In genomic region chr11:96119401-96119800, GRCm38 (mm10) we compare ENCODE assay signal across 26 mouse cellular contexts. TPM values are rescaled to one million over a fixed set of nuclear protein-coding genes. Genes with fewer than 3 reads are reported as not detected.
A peak's percentile ranks its signal among the peaks of the same experiment; 100 is the strongest.
DNase-seq lines count a peak whose midpoint lies in the region; ATAC-seq and TF ChIP-seq lines count a peak whose summit lies in the region.
"Had no signal": no experiment of that assay in that cellular context is flagged by ENCODE, and none has a peak within 500 bp of the region (broad histone marks: within the 10 kb centered on the region; RNA-seq: fewer than 3 reads in every experiment).

No protein-coding gene starts in this region.

- no peaks in the 10 kb centered on the region for H3K9me3 ChIP-seq in intestine, embryonic 15.5 days
- H3K9me3 ChIP-seq in intestine, postnatal 0 days (ENCODE audit: control insufficient read depth) = no peaks in the 10 kb centered on the region
- no peaks in the 10 kb centered on the region for H3K9me3 ChIP-seq in stomach, embryonic 15.5 days
- H3K9me3 ChIP-seq in stomach, postnatal 0 days (ENCODE audit: control insufficient read depth, low read length) = no peaks in the 10 kb centered on the region
- no peaks in the 10 kb centered on the region for H3K9me3 ChIP-seq in intestine, embryonic 16.5 days (ENCODE audit: control insufficient read depth, low read length)
- H3K9me3 ChIP-seq in stomach, embryonic 16.5 days (replicated peaks; ENCODE audit: control insufficient read depth, low read length) = no peaks in the 10 kb centered on the region
- H3K9me3 ChIP-seq: G1E had no signal

- TF ChIP-seq CTCF in intestine, postnatal 0 days (IDR thresholded peaks at IDR 0.05; ENCODE audit: low read depth) = no peak
- TF ChIP-seq CTCF in stomach, postnatal 0 days (IDR thresholded peaks at IDR 0.05; ENCODE audit: low read depth) = no peak

- no peak overlapping the region for H3K4me2 ChIP-seq in intestine, embryonic 15.5 days (replicated peaks)
- H3K4me2 ChIP-seq in intestine, postnatal 0 days (replicated peaks; ENCODE audit: low read depth) = no peak overlapping the region
- H3K4me2 ChIP-seq in stomach, embryonic 15.5 days = no peak overlapping the region
- no peak overlapping the region for H3K4me2 ChIP-seq in stomach, postnatal 0 days (replicated peaks; ENCODE audit: low read depth)
- H3K4me2 ChIP-seq in intestine, embryonic 16.5 days (ENCODE audit: low read depth, low read length) = no peak overlapping the region
- no peak overlapping the region for H3K4me2 ChIP-seq in stomach, embryonic 16.5 days (ENCODE audit: low read depth, low read length)

- peaks cover 3% of the 10 kb centered on the region; the same call in 1 of the 2 replicates for H3K4me1 ChIP-seq in intestine, embryonic 15.5 days (replicated peaks)
- no peaks in the 10 kb centered on the region; the same call in 1 of the 2 replicates for H3K4me1 ChIP-seq in intestine, postnatal 0 days (replicated peaks; ENCODE audit: control insufficient read depth, insufficient read depth, low read length)
- H3K4me1 ChIP-seq in stomach, embryonic 15.5 days = peaks cover 6% of the 10 kb centered on the region; the same call in 1 of the 2 replicates
- H3K4me1 ChIP-seq in stomach, postnatal 0 days (replicated peaks; ENCODE audit: control insufficient read depth, insufficient read depth) = no peaks in the 10 kb centered on the region; the same call in 1 of the 2 replicates
- no peaks in the 10 kb centered on the region for H3K4me1 ChIP-seq in intestine, embryonic 16.5 days (ENCODE audit: control insufficient read depth, insufficient read depth, low read length)
- H3K4me1 ChIP-seq in stomach, embryonic 16.5 days (ENCODE audit: control insufficient read depth, insufficient read depth, low read length) = peaks cover 7% of the 10 kb centered on the region; the same call in 1 of the 2 replicates

- DNase-seq in stomach, postnatal 0 days (ENCODE audit: low spot score) = no peak
- no peak for DNase-seq in left cerebral cortex, postnatal 36 days (ENCODE audit: low spot score in 2 of 2)
- DNase-seq in ovary, postnatal 14 days (ENCODE audit: low spot score) = no peak
- DNase-seq: adrenal gland, adult 2 months; adrenal gland, adult 8-10 months; adrenal gland, postnatal 10 days; adrenal gland, postnatal 14 days; adrenal gland, postnatal 25 days; adrenal gland, postnatal 36 days; B cell, adult 2 months; cerebellum, adult 11 months; cerebellum, adult 11-12 months had no signal

- H3K9ac ChIP-seq in intestine, embryonic 15.5 days = no peak overlapping the region
- H3K9ac ChIP-seq in intestine, postnatal 0 days (ENCODE audit: low read depth, low read length) = no peak overlapping the region
- H3K9ac ChIP-seq in stomach, embryonic 15.5 days = no peak overlapping the region
- H3K9ac ChIP-seq in stomach, postnatal 0 days (ENCODE audit: low read length) = no peak overlapping the region
- no peak overlapping the region for H3K9ac ChIP-seq in intestine, embryonic 16.5 days (ENCODE audit: low read depth, low read length)
- no peak overlapping the region for H3K9ac ChIP-seq in stomach, embryonic 16.5 days (ENCODE audit: low read length)

- no peak for TF ChIP-seq EP300 in stomach, postnatal 0 days (optimal IDR thresholded peaks at IDR 0.05)

- H3K36me3 ChIP-seq in intestine, embryonic 15.5 days = no peaks in the 10 kb centered on the region
- H3K36me3 ChIP-seq in intestine, postnatal 0 days (ENCODE audit: control insufficient read depth, insufficient read depth) = no peaks in the 10 kb centered on the region
- H3K36me3 ChIP-seq in stomach, embryonic 15.5 days = no peaks in the 10 kb centered on the region
- no peaks in the 10 kb centered on the region for H3K36me3 ChIP-seq in stomach, postnatal 0 days (ENCODE audit: control insufficient read depth, insufficient read depth, low read length)
- H3K36me3 ChIP-seq in intestine, embryonic 16.5 days (ENCODE audit: control insufficient read depth, insufficient read depth, low read length) = no peaks in the 10 kb centered on the region
- no peaks in the 10 kb centered on the region for H3K36me3 ChIP-seq in stomach, embryonic 16.5 days (ENCODE audit: control insufficient read depth, insufficient read depth, low read length)
- H3K36me3 ChIP-seq: G1E had no signal

- 0 out of 2 replicates have a peak, but pooled peaks have one; percentile 31 for ATAC-seq in intestine, embryonic 15.5 days
- ATAC-seq in intestine, postnatal 0 days = no peak
- peak; percentile 53; the same call in 1 of the 2 replicates for ATAC-seq in stomach, embryonic 15.5 days (ENCODE audit: insufficient read depth, low FRiP score, low read depth)
- no peak for ATAC-seq in stomach, postnatal 0 days (ENCODE audit: low FRiP score, low TSS enrichment)
- ATAC-seq in intestine, embryonic 16.5 days = 0 out of 2 replicates have a peak, but pooled peaks have one; percentile 21
- peak; percentile 72 for ATAC-seq in stomach, embryonic 16.5 days (ENCODE audit: insufficient read depth, low FRiP score)
- ATAC-seq: activated CD4-positive, CD25-positive, alpha-beta regulatory T cell, adult 4 months; CD4-positive, CD25-positive, alpha-beta regulatory T cell, adult 4 months; Patski had no signal

- no peak overlapping the region for H3K27ac ChIP-seq in intestine, embryonic 15.5 days
- no peak overlapping the region for H3K27ac ChIP-seq in intestine, postnatal 0 days (ENCODE audit: low read depth, low read length)
- H3K27ac ChIP-seq in stomach, embryonic 15.5 days = no peak overlapping the region
- no peak overlapping the region for H3K27ac ChIP-seq in stomach, postnatal 0 days (replicated peaks)
- no peak overlapping the region for H3K27ac ChIP-seq in intestine, embryonic 16.5 days (ENCODE audit: low read length)
- H3K27ac ChIP-seq in stomach, embryonic 16.5 days (ENCODE audit: low read length) = no peak overlapping the region; the same call in 1 of the 2 replicates

- WGBS in intestine, embryonic 15.5 days = 66% methylated on average over 3 of the region's 3 CpGs
- WGBS in intestine, postnatal 0 days = 72% methylated on average over 3 of the region's 3 CpGs
- WGBS in stomach, embryonic 15.5 days = 50% methylated on average over 3 of the region's 3 CpGs
- WGBS in stomach, postnatal 0 days = 53% methylated on average over 3 of the region's 3 CpGs
- WGBS in intestine, embryonic 16.5 days = 54% methylated on average over 3 of the region's 3 CpGs
- 50% methylated on average over 3 of the region's 3 CpGs for WGBS in stomach, embryonic 16.5 days

- intact Hi-C loops in left cerebral cortex, postnatal 36 days (cut with DNase I) = no loop called here

- H3K4me3 ChIP-seq in intestine, embryonic 15.5 days (replicated peaks) = no peak overlapping the region
- no peak overlapping the region for H3K4me3 ChIP-seq in intestine, postnatal 0 days (ENCODE audit: low read depth, low read length)
- no peak overlapping the region for H3K4me3 ChIP-seq in stomach, embryonic 15.5 days (replicated peaks)
- H3K4me3 ChIP-seq in stomach, postnatal 0 days (ENCODE audit: low read depth, low read length) = no peak overlapping the region
- H3K4me3 ChIP-seq in intestine, embryonic 16.5 days (ENCODE audit: low read length) = no peak overlapping the region
- no peak overlapping the region for H3K4me3 ChIP-seq in stomach, embryonic 16.5 days (replicated peaks; ENCODE audit: low read length)

- peaks cover 7% of the 10 kb centered on the region for H3K27me3 ChIP-seq in intestine, embryonic 15.5 days (replicated peaks)
- H3K27me3 ChIP-seq in intestine, postnatal 0 days (replicated peaks; ENCODE audit: control insufficient read depth, insufficient read depth, low read length) = peaks cover 11% of the 10 kb centered on the region; the same call in 1 of the 2 replicates
- H3K27me3 ChIP-seq in stomach, embryonic 15.5 days (replicated peaks) = peaks cover 10% of the 10 kb centered on the region
- no peaks in the 10 kb centered on the region for H3K27me3 ChIP-seq in stomach, postnatal 0 days (ENCODE audit: control insufficient read depth, insufficient read depth, low read length)
- H3K27me3 ChIP-seq in intestine, embryonic 16.5 days (replicated peaks; ENCODE audit: control insufficient read depth, insufficient read depth, low read length) = peaks cover 8% of the 10 kb centered on the region
- H3K27me3 ChIP-seq in stomach, embryonic 16.5 days (ENCODE audit: control insufficient read depth, insufficient read depth, low read length) = peaks cover 4% of the 10 kb centered on the region
- H3K27me3 ChIP-seq: Patski had no signal

RNA-seq across cellular contexts. Expression of gene Calcoco2, which starts 7.6 kb away (rescaled TPM):
- not detected in 2 replicates for polyA plus RNA-seq in intestine, embryonic 15.5 days (2015; fragmentation: Nextera tagmentation; extraction: Ambion mirVana)
- polyA plus RNA-seq in intestine, postnatal 0 days (2015; fragmentation: Nextera tagmentation; extraction: Ambion mirVana) = not detected in 2 replicates
- polyA plus RNA-seq in stomach, embryonic 15.5 days (2015; fragmentation: Nextera tagmentation; extraction: Ambion mirVana) = 0.13 and 0.18 TPM in 2 replicates
- polyA plus RNA-seq in stomach, postnatal 0 days (2015; fragmentation: Nextera tagmentation; extraction: Ambion mirVana) = not detected in 2 replicates
- 0.10 TPM in 2 replicates for polyA plus RNA-seq in intestine, embryonic 16.5 days (2015; fragmentation: Nextera tagmentation; extraction: Ambion mirVana)
- 0.25 TPM in 1 of 2 replicates, not detected in the other for polyA plus RNA-seq in stomach, embryonic 16.5 days (2015; fragmentation: Nextera tagmentation; extraction: Ambion mirVana)
- total RNA-seq in left cerebral cortex, postnatal 36 days (2021) = not detected
- total RNA-seq: adrenal gland, adult 18-20 months; adrenal gland, adult 2 months; adrenal gland, adult 8-10 months; adrenal gland, postnatal 10 days; adrenal gland, postnatal 14 days; adrenal gland, postnatal 25 days; adrenal gland, postnatal 36 days; adrenal gland, postnatal 4 days; CH12.LX; G1E; MEL had no signal
- polyA plus RNA-seq: activated CD4-positive, CD25-positive, alpha-beta regulatory T cell, adult 4 months; adrenal gland, adult 2 months; brain, embryonic 14.5 days; CD4-positive, CD25-positive, alpha-beta regulatory T cell, adult 4 months; G1E; Patski had no signal

RNA-seq across cellular contexts. Expression of gene Ttll6, which starts 14.2 kb away (rescaled TPM):
- 0.37 and 0.40 TPM in 2 replicates for polyA plus RNA-seq in intestine, embryonic 15.5 days (2015; fragmentation: Nextera tagmentation; extraction: Ambion mirVana)
- 0.10 TPM in 1 of 2 replicates, not detected in the other for polyA plus RNA-seq in intestine, postnatal 0 days (2015; fragmentation: Nextera tagmentation; extraction: Ambion mirVana)
- 0.31 and 0.36 TPM in 2 replicates for polyA plus RNA-seq in stomach, embryonic 15.5 days (2015; fragmentation: Nextera tagmentation; extraction: Ambion mirVana)
- 0.12 and 0.13 TPM in 2 replicates for polyA plus RNA-seq in stomach, postnatal 0 days (2015; fragmentation: Nextera tagmentation; extraction: Ambion mirVana)
- polyA plus RNA-seq in intestine, embryonic 16.5 days (2015; fragmentation: Nextera tagmentation; extraction: Ambion mirVana) = 0.27 and 0.51 TPM in 2 replicates
- polyA plus RNA-seq in stomach, embryonic 16.5 days (2015; fragmentation: Nextera tagmentation; extraction: Ambion mirVana) = 0.21 and 0.58 TPM in 2 replicates
- total RNA-seq in left cerebral cortex, postnatal 36 days (2021) = under 1 TPM in 1 of 2 experiments, not detected in 1; 0.10 TPM
- total RNA-seq: adrenal gland, adult 18-20 months; adrenal gland, adult 2 months; adrenal gland, adult 8-10 months; adrenal gland, postnatal 10 days; adrenal gland, postnatal 14 days; adrenal gland, postnatal 25 days; adrenal gland, postnatal 36 days; adrenal gland, postnatal 4 days; CH12.LX; G1E; MEL had no signal
- polyA plus RNA-seq: adrenal gland, adult 2 months; CD4-positive, CD25-positive, alpha-beta regulatory T cell, adult 4 months; G1E had no signal

RNA-seq across cellular contexts. Expression of gene Atp5g1, which starts 43.9 kb away (rescaled TPM):
- polyA plus RNA-seq in intestine, embryonic 15.5 days (2015; fragmentation: Nextera tagmentation; extraction: Ambion mirVana) = 930 and 1,145 TPM in 2 replicates
- 1,112 and 1,236 TPM in 2 replicates for polyA plus RNA-seq in intestine, postnatal 0 days (2015; fragmentation: Nextera tagmentation; extraction: Ambion mirVana)
- polyA plus RNA-seq in stomach, embryonic 15.5 days (2015; fragmentation: Nextera tagmentation; extraction: Ambion mirVana) = 718 and 882 TPM in 2 replicates
- polyA plus RNA-seq in stomach, postnatal 0 days (2015; fragmentation: Nextera tagmentation; extraction: Ambion mirVana) = 1,003 and 1,182 TPM in 2 replicates
- polyA plus RNA-seq in intestine, embryonic 16.5 days (2015; fragmentation: Nextera tagmentation; extraction: Ambion mirVana) = 1,152 and 1,154 TPM in 2 replicates
- 693 and 716 TPM in 2 replicates for polyA plus RNA-seq in stomach, embryonic 16.5 days (2015; fragmentation: Nextera tagmentation; extraction: Ambion mirVana)
- 100 to 1,000 TPM; 349 to 383 TPM for total RNA-seq in left cerebral cortex, postnatal 36 days (2021)

RNA-seq across cellular contexts. Expression of gene Ube2z, which starts 54.2 kb away (rescaled TPM):
- polyA plus RNA-seq in intestine, embryonic 15.5 days (2015; fragmentation: Nextera tagmentation; extraction: Ambion mirVana) = 35.3 and 37.1 TPM in 2 replicates
- 24.8 and 25.0 TPM in 2 replicates for polyA plus RNA-seq in intestine, postnatal 0 days (2015; fragmentation: Nextera tagmentation; extraction: Ambion mirVana)
- polyA plus RNA-seq in stomach, embryonic 15.5 days (2015; fragmentation: Nextera tagmentation; extraction: Ambion mirVana) = 38.2 and 39.7 TPM in 2 replicates
- polyA plus RNA-seq in stomach, postnatal 0 days (2015; fragmentation: Nextera tagmentation; extraction: Ambion mirVana) = 26.4 and 28.7 TPM in 2 replicates
- polyA plus RNA-seq in intestine, embryonic 16.5 days (2015; fragmentation: Nextera tagmentation; extraction: Ambion mirVana) = 31.5 and 32.0 TPM in 2 replicates
- 32.6 and 34.0 TPM in 2 replicates for polyA plus RNA-seq in stomach, embryonic 16.5 days (2015; fragmentation: Nextera tagmentation; extraction: Ambion mirVana)
- total RNA-seq in left cerebral cortex, postnatal 36 days (2021) = 10 to 100 TPM; 55.4 to 56.7 TPM

Comparison
In these comparisons a context has a peak if more than half of its experiments do, and no peak if none do; other contexts are left out.
1. ATAC-seq: peak in intestine, embryonic 15.5 days (single experiment), stomach, embryonic 15.5 days (single experiment), intestine, embryonic 16.5 days (single experiment) and stomach, embryonic 16.5 days (single experiment); none in intestine, postnatal 0 days (single experiment) and stomach, postnatal 0 days (single experiment).